Mouse (Mus musculus): ENCODE data around the gene Klkb1. TPM values are rescaled to one million over a fixed set of nuclear protein-coding genes. Genes with fewer than 3 reads are reported as not detected.

Klkb1 gene
- polyA plus RNA-seq, 1 experiment: not detected

GRCm38 (mm10) chr8:45261920-45262319 is 32.7 kb downstream of the Klkb1 start, which contains the start of gene F11:
TSS of gene F11 (minus strand) at chr8:45262031.
- 87% methylated on average over 10 of the region's 10 CpGs for WGBS
- TF ChIP-seq CTCF (IDR thresholded peaks at IDR 0.05; ENCODE audit: insufficient read depth, low read depth, low read length) (no peak), POLR2A (IDR thresholded peaks at IDR 0.05; ENCODE audit: insufficient read depth, low read depth, low read length) (no peak)

GRCm38 (mm10) chr8:45258421-45258820 is 36.2 kb downstream of the Klkb1 start:
- H3K4me3 ChIP-seq (ENCODE audit: insufficient read depth, low read depth, low read length): no peak overlapping the region
- H3K4me1 ChIP-seq (ENCODE audit: control insufficient read depth, insufficient read depth, low read length): no peaks in the 10 kb centered on the region
- 50% methylated on average over 8 of the region's 8 CpGs for WGBS
- TF ChIP-seq CTCF (IDR thresholded peaks at IDR 0.05; ENCODE audit: insufficient read depth, low read depth, low read length): no peak
- no peak for TF ChIP-seq POLR2A (IDR thresholded peaks at IDR 0.05; ENCODE audit: insufficient read depth, low read depth, low read length)
- H3K27ac ChIP-seq (ENCODE audit: insufficient read depth, low read depth, low read length): no peak overlapping the region

More at GRCm38 (mm10) chr8:45261920-45262319, 32.7 kb downstream of the Klkb1 start, which contains the start of gene F11:
- Histone ChIP-seq H3K27ac (ENCODE audit: insufficient read depth, low read depth, low read length) (no peak within 1 kb of the TSS), H3K4me1 (ENCODE audit: control insufficient read depth, insufficient read depth, low read length) (no peaks in the 10 kb centered on the region), H3K4me3 (ENCODE audit: insufficient read depth, low read depth, low read length) (no peak within 1 kb of the TSS)

GRCm38 (mm10) chr8:45255040-45255439 is 39.6 kb downstream of the Klkb1 start:
- no peaks in the 10 kb centered on the region for H3K4me1 ChIP-seq (ENCODE audit: control insufficient read depth, insufficient read depth, low read length)
- no peak overlapping the region for H3K27ac ChIP-seq (ENCODE audit: insufficient read depth, low read depth, low read length)
- 84% methylated on average over 12 of the region's 12 CpGs for WGBS
- TF ChIP-seq POLR2A (IDR thresholded peaks at IDR 0.05; ENCODE audit: insufficient read depth, low read depth, low read length): no peak
- no peak for TF ChIP-seq CTCF (IDR thresholded peaks at IDR 0.05; ENCODE audit: insufficient read depth, low read depth, low read length)
- no peak overlapping the region for H3K4me3 ChIP-seq (ENCODE audit: insufficient read depth, low read depth, low read length)

GRCm38 (mm10) chr8:45254194-45254842 is 40.3 kb downstream of the Klkb1 start:
- no peak for TF ChIP-seq CTCF (IDR thresholded peaks at IDR 0.05; ENCODE audit: insufficient read depth, low read depth, low read length)
- no peak for TF ChIP-seq POLR2A (IDR thresholded peaks at IDR 0.05; ENCODE audit: insufficient read depth, low read depth, low read length)
- H3K27ac ChIP-seq (ENCODE audit: insufficient read depth, low read depth, low read length): no peak overlapping the region
- H3K4me3 ChIP-seq (ENCODE audit: insufficient read depth, low read depth, low read length): no peak overlapping the region
- WGBS: 86% methylated on average over 8 of the region's 8 CpGs
- no peaks in the 10 kb centered on the region for H3K4me1 ChIP-seq (ENCODE audit: control insufficient read depth, insufficient read depth, low read length)

- H3K27ac ChIP-seq (ENCODE audit: insufficient read depth, low read depth, low read length): no peak overlapping the region
- H3K4me3 ChIP-seq (ENCODE audit: insufficient read depth, low read depth, low read length): no peak overlapping the region
- WGBS: 95% methylated on average over 1 of the region's 1 CpGs
- TF ChIP-seq POLR2A (IDR thresholded peaks at IDR 0.05; ENCODE audit: insufficient read depth, low read depth, low read length) (no peak), CTCF (IDR thresholded peaks at IDR 0.05; ENCODE audit: insufficient read depth, low read depth, low read length) (no peak)
- no peaks in the 10 kb centered on the region for H3K4me1 ChIP-seq (ENCODE audit: control insufficient read depth, insufficient read depth, low read length)
These were observed 41.1 kb downstream of the Klkb1 start for GRCm38 (mm10) chr8:45253586-45253985.

GRCm38 (mm10) chr8:45253111-45253510 is 41.5 kb downstream of the Klkb1 start:
- WGBS: 34% methylated on average over 2 of the region's 2 CpGs
- no peak overlapping the region for H3K27ac ChIP-seq (ENCODE audit: insufficient read depth, low read depth, low read length)
- no peaks in the 10 kb centered on the region for H3K4me1 ChIP-seq (ENCODE audit: control insufficient read depth, insufficient read depth, low read length)
- no peak for TF ChIP-seq POLR2A (IDR thresholded peaks at IDR 0.05; ENCODE audit: insufficient read depth, low read depth, low read length)
- no peak for TF ChIP-seq CTCF (IDR thresholded peaks at IDR 0.05; ENCODE audit: insufficient read depth, low read depth, low read length)
- H3K4me3 ChIP-seq (ENCODE audit: insufficient read depth, low read depth, low read length): no peak overlapping the region

GRCm38 (mm10) chr8:45246307-45246706 is 48.4 kb downstream of the Klkb1 start:
- no peaks in the 10 kb centered on the region for H3K4me1 ChIP-seq (ENCODE audit: control insufficient read depth, insufficient read depth, low read length)
- 50% methylated on average over 7 of the region's 7 CpGs for WGBS
- no peak overlapping the region for H3K27ac ChIP-seq (ENCODE audit: insufficient read depth, low read depth, low read length)
- H3K4me3 ChIP-seq (ENCODE audit: insufficient read depth, low read depth, low read length): no peak overlapping the region
- TF ChIP-seq CTCF (IDR thresholded peaks at IDR 0.05; ENCODE audit: insufficient read depth, low read depth, low read length): no peak
- TF ChIP-seq POLR2A (IDR thresholded peaks at IDR 0.05; ENCODE audit: insufficient read depth, low read depth, low read length): no peak

- TF ChIP-seq CTCF (IDR thresholded peaks at IDR 0.05; ENCODE audit: insufficient read depth, low read depth, low read length): no peak
- no peak for TF ChIP-seq POLR2A (IDR thresholded peaks at IDR 0.05; ENCODE audit: insufficient read depth, low read depth, low read length)
- H3K4me3 ChIP-seq (ENCODE audit: insufficient read depth, low read depth, low read length): no peak overlapping the region
- no peak overlapping the region for H3K27ac ChIP-seq (ENCODE audit: insufficient read depth, low read depth, low read length)
- 89% methylated on average over 8 of the region's 8 CpGs for WGBS
- 0 out of 2 replicates have a peak, but pooled peaks cover 3% of the 10 kb centered on the region for H3K4me1 ChIP-seq (ENCODE audit: control insufficient read depth, insufficient read depth, low read length)
These were observed 55.3 kb downstream of the Klkb1 start for GRCm38 (mm10) chr8:45239363-45239762.

GRCm38 (mm10) chr8:45238282-45238681 is 56.4 kb downstream of the Klkb1 start:
- 31% methylated on average over 3 of the region's 3 CpGs for WGBS

More at GRCm38 (mm10) chr8:45238282-45238681, 56.4 kb downstream of the Klkb1 start:
- TF ChIP-seq POLR2A (IDR thresholded peaks at IDR 0.05; ENCODE audit: insufficient read depth, low read depth, low read length): no peak
- no peak for TF ChIP-seq CTCF (IDR thresholded peaks at IDR 0.05; ENCODE audit: insufficient read depth, low read depth, low read length)
- 0 out of 2 replicates have a peak, but pooled peaks cover 3% of the 10 kb centered on the region for H3K4me1 ChIP-seq (ENCODE audit: control insufficient read depth, insufficient read depth, low read length)
- H3K4me3 ChIP-seq (ENCODE audit: insufficient read depth, low read depth, low read length): no peak overlapping the region
- no peak overlapping the region for H3K27ac ChIP-seq (ENCODE audit: insufficient read depth, low read depth, low read length)

Data from olfactory bulb, adult 2 months (tissue).